Mouse (Mus musculus) C3H10T1/2 (cell line): ENCODE measurements around the gene Krtap13. TPM values are rescaled to one million over a fixed set of nuclear protein-coding genes. Genes with fewer than 3 reads are reported as not detected.

Experiments used
- polyA plus RNA-seq, 2 experiments: library from polyadenylated mRNA; unstranded; fragments of >200 nt; fragmentation: generic; extraction: Trizol; gene quantifications; one replicate each; pipeline ENCODE4 v1.2.1; 2012; ENCODE audit warnings: missing spikeins in 2 of 2

The Krtap13 gene
- not detected for polyA plus RNA-seq

GRCm38 (mm10) chr16:88751535-88751934 lies at the start of gene Krtap13:
TSS of gene Krtap13 (minus strand) at chr16:88751635.

GRCm38 (mm10) chr16:88777596-88777995 lies 26.2 kb upstream of the Krtap13 start, which contains the start of gene Gm5965:
TSS of gene Gm5965 (plus strand) at chr16:88777896.

GRCm38 (mm10) chr16:88774106-88774505 lies 22.7 kb upstream of the Krtap13 start, which contains the start of gene 2310057N15Rik:
TSS of gene 2310057N15Rik (minus strand) at chr16:88774206.

GRCm38 (mm10) chr16:88758547-88758946 lies 7.1 kb upstream of the Krtap13 start, which contains the start of gene 2310034C09Rik:
TSS of gene 2310034C09Rik (plus strand) at chr16:88758847.

GRCm38 (mm10) chr16:88728812-88729275 lies 22.6 kb downstream of the Krtap13 start, which contains the start of gene Krtap13-1:
TSS of gene Krtap13-1 (plus strand) at chr16:88728862.

GRCm38 (mm10) chr16:88707496-88708012 lies 43.9 kb downstream of the Krtap13 start, which contains the start of gene 2310061N02Rik:
TSS of gene 2310061N02Rik (minus strand) at chr16:88707962.

Other genes starting within 250 kb of the Krtap13 start
- gene Cldn17, start 244.7 kb downstream of the Krtap13 start, polyA plus RNA-seq, result not detected
- not detected for gene Cldn8, start 188.5 kb downstream of the Krtap13 start, polyA plus RNA-seq
- not detected for gene Krtap24-1, start 139.4 kb downstream of the Krtap13 start, polyA plus RNA-seq
- not detected for gene 2310079G19Rik, start 124.0 kb downstream of the Krtap13 start, polyA plus RNA-seq
- not detected for gene Krtap26-1, start 103.8 kb downstream of the Krtap13 start, polyA plus RNA-seq
- not detected for gene Krtap27-1, start 80.0 kb downstream of the Krtap13 start, polyA plus RNA-seq
- not detected for gene 2310061N02Rik, start 43.7 kb downstream of the Krtap13 start, polyA plus RNA-seq
- not detected for gene Krtap13-1, start 22.8 kb downstream of the Krtap13 start, polyA plus RNA-seq
- not detected for gene 2310034C09Rik, start 7.2 kb upstream of the Krtap13 start, polyA plus RNA-seq
- gene 2310057N15Rik, start 22.6 kb upstream of the Krtap13 start, polyA plus RNA-seq, result not detected
- gene Gm5965, start 26.3 kb upstream of the Krtap13 start, polyA plus RNA-seq, result not detected
- gene Gm20741, start 60.6 kb upstream of the Krtap13 start, polyA plus RNA-seq, result not detected
- not detected for gene Krtap15, start 68.6 kb upstream of the Krtap13 start, polyA plus RNA-seq
- not detected for gene Krtap14, start 74.5 kb upstream of the Krtap13 start, polyA plus RNA-seq
- gene Krtap19-1, start 117.8 kb upstream of the Krtap13 start, polyA plus RNA-seq, result not detected
- not detected for gene Krtap19-2, start 122.6 kb upstream of the Krtap13 start, polyA plus RNA-seq
- not detected for gene Krtap19-3, start 126.4 kb upstream of the Krtap13 start, polyA plus RNA-seq
- not detected for gene Krtap19-4, start 133.5 kb upstream of the Krtap13 start, polyA plus RNA-seq
- not detected for gene Krtap19-5, start 144.8 kb upstream of the Krtap13 start, polyA plus RNA-seq
- not detected for gene Krtap19-9b, start 180.6 kb upstream of the Krtap13 start, polyA plus RNA-seq
- gene Krtap16-3, start 211.2 kb upstream of the Krtap13 start, polyA plus RNA-seq, result not detected